Comparison of ENCODE assay signal across 22 mouse cellular contexts in genomic region chr7:137112101-137112500, GRCm38 (mm10).
DNase-seq lines count a peak whose midpoint lies in the region; TF ChIP-seq lines count a peak whose summit lies in the region.
"Had no signal": no experiment of that assay in that cellular context is flagged by ENCODE, and none has a peak within 500 bp of the region (broad histone marks: within the 10 kb centered on the region; RNA-seq: fewer than 3 reads in every experiment).

No protein-coding gene starts in this region.

- no peak overlapping the region for H3K4me2 ChIP-seq in CH12.LX (ENCODE audit: insufficient read depth, low read depth, poor library complexity, severe bottlenecking)
- H3K4me2 ChIP-seq: embryonic facial prominence, embryonic 13.5 days; embryonic facial prominence, embryonic 15.5 days; forebrain, embryonic 13.5 days; forebrain, embryonic 15.5 days had no signal

- no peak for TF ChIP-seq CTCF in CH12.LX (conservative IDR thresholded peaks at IDR 0.05 in 1 of 2, IDR thresholded peaks at IDR 0.05 in 1 of 2; ENCODE audit: low read depth in 2 of 2, low read length in 2 of 2)

- DNase-seq in heart, adult 11 months = peak; percentile 48
- no peak for DNase-seq in heart, adult 18-20 months
- peak; percentile 92 for DNase-seq in CH12.LX (ENCODE audit: extremely low read depth)
- no peak for DNase-seq in left cerebral cortex, postnatal 10 days (ENCODE audit: extremely low spot score in 1 of 2, low spot score in 2 of 2)
- no peak for DNase-seq in urinary bladder, adult 18-20 months (ENCODE audit: low spot score in 2 of 2)
- DNase-seq: adrenal gland, adult 2 months; adrenal gland, postnatal 10 days; adrenal gland, postnatal 25 days; B cell, adult 2 months; cerebellum, adult 11 months; cerebellum, adult 18-20 months; cerebellum, adult 8-10 months; cerebellum, adult 9-11 months; cerebellum, postnatal 14 days; cerebellum, postnatal 36 days; embryo, embryonic 11 days; forebrain, postnatal 0 days had no signal

- peak overlapping the region; percentile 50; the same call in 1 of the 2 replicates for H3K27ac ChIP-seq in CH12.LX (ENCODE audit: insufficient read depth, low read depth)
- H3K27ac ChIP-seq: embryonic facial prominence, embryonic 13.5 days; embryonic facial prominence, embryonic 15.5 days; forebrain, embryonic 13.5 days; forebrain, embryonic 15.5 days had no signal

- no peak overlapping the region for H3K9ac ChIP-seq in CH12.LX (ENCODE audit: insufficient read depth, low read depth)
- H3K9ac ChIP-seq: embryonic facial prominence, embryonic 13.5 days; embryonic facial prominence, embryonic 15.5 days; forebrain, embryonic 13.5 days; forebrain, embryonic 15.5 days; forebrain, postnatal 0 days had no signal

- in situ Hi-C loops in CH12.LX (cut with MboI; ENCODE audit: low pct_ligation_motif_present, low pct_unique_long_range_greater_than_20kb, low sequenced_read_pairs) = no loop called here

- no peaks in the 10 kb centered on the region for H3K79me2 ChIP-seq in CH12.LX (replicated peaks; ENCODE audit: control insufficient read depth, extremely low read depth, insufficient read depth, poor library complexity, severe bottlenecking)

- H3K4me3 ChIP-seq in CH12.LX (replicated peaks in 1 of 3; ENCODE audit: low read depth in 2 of 3, low read length in 2 of 3, poor library complexity in 1 of 3) = no peak overlapping the region
- H3K4me3 ChIP-seq: embryonic facial prominence, embryonic 13.5 days; embryonic facial prominence, embryonic 15.5 days; erythroblast, embryonic 14.5 days; forebrain, embryonic 13.5 days; forebrain, embryonic 15.5 days had no signal

- dilution Hi-C loops in CH12.LX (cut with MboI; ENCODE audit: extremely low pct_ligation_motif_present, extremely low pct_unique_long_range_greater_than_20kb, low sequenced_read_pairs) = no loop called here

- TF ChIP-seq EP300 in CH12.LX (IDR thresholded peaks at IDR 0.05; ENCODE audit: low read length) = peak; percentile 81

- no peak for TF ChIP-seq RAD21 in CH12.LX (IDR thresholded peaks at IDR 0.05; ENCODE audit: low read depth, low read length)

- peaks cover 19% of the 10 kb centered on the region for H3K9me3 ChIP-seq in CH12.LX (replicated peaks; ENCODE audit: low read length)

- H3K27me3 ChIP-seq in CH12.LX (replicated peaks) = no peaks in the 10 kb centered on the region
- H3K27me3 ChIP-seq: embryonic facial prominence, embryonic 13.5 days; embryonic facial prominence, embryonic 15.5 days; forebrain, embryonic 13.5 days; forebrain, embryonic 15.5 days had no signal

- peaks cover 7 to 36% of the 10 kb centered on the region in 2 experiments; a peak in 3 of 4 replicates for H3K4me1 ChIP-seq in CH12.LX (ENCODE audit: control insufficient read depth in 1 of 2, insufficient read depth in 2 of 2)
- H3K4me1 ChIP-seq: embryonic facial prominence, embryonic 13.5 days; embryonic facial prominence, embryonic 15.5 days; forebrain, embryonic 13.5 days; forebrain, embryonic 15.5 days had no signal

- no peak for TF ChIP-seq POLR2A in CH12.LX (IDR thresholded peaks at IDR 0.05; ENCODE audit: low read depth, low read length)

- intact Hi-C loops in left cerebral cortex, postnatal 10 days (cut with DNase I) = no loop called here

- peaks cover 2 to 16% of the 10 kb centered on the region in 2 experiments for H3K36me3 ChIP-seq in CH12.LX (replicated peaks in 1 of 2; ENCODE audit: control insufficient read depth in 1 of 2, insufficient read depth in 1 of 2, low read length in 1 of 2)
- H3K36me3 ChIP-seq: embryonic facial prominence, embryonic 13.5 days; embryonic facial prominence, embryonic 15.5 days; forebrain, embryonic 15.5 days had no signal

TF ChIP-seq in CH12.LX, 34 proteins besides CTCF, POLR2A, EP300 and RAD21:
- no peak for TF ChIP-seq KAT2A (IDR thresholded peaks at IDR 0.05; ENCODE audit: insufficient replicate concordance, low read length)
- peak; percentile 63 for TF ChIP-seq USF1 (IDR thresholded peaks at IDR 0.05; ENCODE audit: low read depth, low read length)
- TF ChIP-seq PAX5 (IDR thresholded peaks at IDR 0.05; ENCODE audit: low read length) = no peak
- TF ChIP-seq IRF4 (IDR thresholded peaks at IDR 0.05; ENCODE audit: low read depth, low read length) = peak; percentile 83
- 0 out of 2 replicates have a peak, but pooled peaks have one; percentile 12 for TF ChIP-seq MXI1 (IDR thresholded peaks at IDR 0.05; ENCODE audit: low read depth, low read length)
- no peak for TF ChIP-seq SMC3 (IDR thresholded peaks at IDR 0.05; ENCODE audit: low read depth, low read length)
- 0 out of 2 replicates have a peak, but pooled peaks have one; percentile 21 for TF ChIP-seq CHD2 (IDR thresholded peaks at IDR 0.05; ENCODE audit: low read length)
- no peak for TF ChIP-seq SIN3A (IDR thresholded peaks at IDR 0.05; ENCODE audit: low read length)
- TF ChIP-seq GABPA (IDR thresholded peaks at IDR 0.05; ENCODE audit: insufficient replicate concordance, low read depth, low read length) = no peak
- no peak; the same call in 1 of the 2 replicates for TF ChIP-seq JUND (conservative IDR thresholded peaks at IDR 0.05; ENCODE audit: low read depth, low read length)
- peak; percentile 39; the same call in 1 of the 2 replicates for TF ChIP-seq CHD1 (IDR thresholded peaks at IDR 0.05; ENCODE audit: low read depth, low read length)
- 0 out of 2 replicates have a peak, but pooled peaks have one; percentile 40 for TF ChIP-seq TBP (conservative IDR thresholded peaks at IDR 0.05; ENCODE audit: low read depth, low read length)
- peak; percentile 75 for TF ChIP-seq MAX (IDR thresholded peaks at IDR 0.05; ENCODE audit: low read length)
- TF ChIP-seq JUN (IDR thresholded peaks at IDR 0.05; ENCODE audit: insufficient read depth, low read depth, low read length) = peak; percentile 69
- peak; percentile 60 for TF ChIP-seq BHLHE40 (IDR thresholded peaks at IDR 0.05; ENCODE audit: low read depth, low read length)
- no peak for TF ChIP-seq ZC3H11A (IDR thresholded peaks at IDR 0.05; ENCODE audit: low read depth, low read length)
- TF ChIP-seq NELFE (IDR thresholded peaks at IDR 0.05; ENCODE audit: low read depth, low read length) = 0 out of 2 replicates have a peak, but pooled peaks have one; percentile 27
- no peak for TF ChIP-seq MAZ (IDR thresholded peaks at IDR 0.05; ENCODE audit: low read depth, low read length)
- TF ChIP-seq MAFK (IDR thresholded peaks at IDR 0.05; ENCODE audit: insufficient replicate concordance, low read length) = no peak
- TF ChIP-seq RCOR1 (conservative IDR thresholded peaks at IDR 0.05; ENCODE audit: low read depth, low read length) = no peak
- peak; percentile 27; the same call in 1 of the 2 replicates for TF ChIP-seq ELF1 (IDR thresholded peaks at IDR 0.05; ENCODE audit: low read depth, low read length)
- no peak for TF ChIP-seq ZNF384 (IDR thresholded peaks at IDR 0.05; ENCODE audit: low read depth, low read length)
- TF ChIP-seq USF2 (conservative IDR thresholded peaks at IDR 0.05; ENCODE audit: low read depth, low read length) = peak; percentile 48
- peak; percentile 89 for TF ChIP-seq MEF2A (IDR thresholded peaks at IDR 0.05; ENCODE audit: borderline replicate concordance, low read depth, low read length)
- no peak for TF ChIP-seq POLR2AphosphoS2 (IDR thresholded peaks at IDR 0.05; ENCODE audit: low read depth, low read length)
- TF ChIP-seq ETS1 (conservative IDR thresholded peaks at IDR 0.05; ENCODE audit: low read depth, low read length) = peak; percentile 93
- peak; percentile 68; the same call in 1 of the 2 replicates for TF ChIP-seq MYC (IDR thresholded peaks at IDR 0.05; ENCODE audit: low read depth, low read length)
- TF ChIP-seq UBTF (IDR thresholded peaks at IDR 0.05; ENCODE audit: low read depth, low read length) = no peak
- peak; percentile 82 for TF ChIP-seq TCF12 (IDR thresholded peaks at IDR 0.05; ENCODE audit: low read depth, low read length)

Comparison
In these comparisons a context has a peak if more than half of its experiments do, and no peak if none do; other contexts are left out.
1. DNase-seq: peak in heart, adult 11 months (single experiment) and CH12.LX (single experiment); none in heart, adult 18-20 months (0 of 2), left cerebral cortex, postnatal 10 days (0 of 2) and urinary bladder, adult 18-20 months (0 of 2).